Mouse (Mus musculus): ENCODE measurements at regions not wholly inside any gene's neighbourhood (a gene's known extent, or its start where the extent isn't known, plus 50 kb on each side); places are given as distances from the start of the nearest gene placed in this dataset.
A peak's percentile ranks its signal among the peaks of the same experiment; 100 is the strongest.

DNA sequence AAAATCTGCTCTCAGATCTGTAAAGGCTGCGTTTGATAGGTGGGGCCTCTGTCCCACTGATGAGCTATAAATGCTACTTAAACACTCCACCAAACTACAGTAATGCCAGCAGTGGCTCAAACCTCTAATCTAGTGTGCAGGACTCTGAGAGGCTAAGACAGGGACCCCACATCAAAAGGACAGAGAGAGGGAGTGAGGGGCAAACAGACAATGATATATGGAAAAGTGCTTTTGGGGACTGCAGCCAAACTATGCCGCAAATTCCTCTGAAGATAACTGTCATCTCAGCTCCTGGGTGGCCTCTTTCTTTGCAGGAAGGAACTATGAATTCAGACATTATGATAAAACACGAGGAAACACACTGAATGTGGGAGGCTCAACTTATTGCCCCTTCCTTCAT is 138.9 kb upstream of the Ddit4l start:
- Histone ChIP-seq H3K27me3 (ENCODE audit: control insufficient read depth, insufficient read depth, low read length) (no peaks in the 10 kb centered on the region), H3K4me1 (ENCODE audit: control insufficient read depth, insufficient read depth, low read length) (no peaks in the 10 kb centered on the region), H3K79me2 (ENCODE audit: control insufficient read depth, insufficient read depth, low read length) (no peaks in the 10 kb centered on the region), H3K9ac (ENCODE audit: low read depth, low read length) (no peak overlapping the region), H3K4me3 (ENCODE audit: insufficient read depth, low read depth, low read length) (no peak overlapping the region), H3K36me3 (ENCODE audit: control insufficient read depth, insufficient read depth, low read length) (no peaks in the 10 kb centered on the region), H3K27ac (replicated peaks; ENCODE audit: insufficient read depth, low read depth, low read length) (no peak overlapping the region)
- no peak for DNase-seq (ENCODE audit: extremely low read depth, low read depth, low spot score)
- no peak for TF ChIP-seq POLR2A (IDR thresholded peaks at IDR 0.05; ENCODE audit: extremely low read depth, insufficient read depth, low read length)
- no peak for TF ChIP-seq CTCF (IDR thresholded peaks at IDR 0.05; ENCODE audit: low read depth, low read length)
- WGBS = 48% methylated on average over 3 of the region's 3 CpGs

- TF ChIP-seq POLR2A (IDR thresholded peaks at IDR 0.05; ENCODE audit: extremely low read depth, insufficient read depth, low read length) (no peak), CTCF (IDR thresholded peaks at IDR 0.05; ENCODE audit: low read depth, low read length) (no peak)
- DNase-seq (ENCODE audit: extremely low read depth, low read depth, low spot score) = peak; percentile 4
- no peaks in the 10 kb centered on the region for H3K79me2 ChIP-seq (ENCODE audit: control insufficient read depth, insufficient read depth, low read length)
- no peaks in the 10 kb centered on the region for H3K36me3 ChIP-seq (ENCODE audit: control insufficient read depth, insufficient read depth, low read length)
- 55% methylated on average over 4 of the region's 4 CpGs for WGBS
- no peak overlapping the region for H3K27ac ChIP-seq (replicated peaks; ENCODE audit: insufficient read depth, low read depth, low read length)
- no peaks in the 10 kb centered on the region for H3K4me1 ChIP-seq (ENCODE audit: control insufficient read depth, insufficient read depth, low read length)
- H3K4me3 ChIP-seq (ENCODE audit: insufficient read depth, low read depth, low read length) = no peak overlapping the region
- no peaks in the 10 kb centered on the region for H3K27me3 ChIP-seq (ENCODE audit: control insufficient read depth, insufficient read depth, low read length)
- H3K9ac ChIP-seq (ENCODE audit: low read depth, low read length) = no peak overlapping the region
Observed at GRCm38 (mm10) chr3:137482971-137483370, 138.4 kb upstream of the Ddit4l start.

GRCm38 (mm10) chr3:137489592-137489991 is 131.8 kb upstream of the Ddit4l start:
- TF ChIP-seq POLR2A (IDR thresholded peaks at IDR 0.05; ENCODE audit: extremely low read depth, insufficient read depth, low read length) = no peak
- no peak for TF ChIP-seq CTCF (IDR thresholded peaks at IDR 0.05; ENCODE audit: low read depth, low read length)
- H3K36me3 ChIP-seq (ENCODE audit: control insufficient read depth, insufficient read depth, low read length) = no peaks in the 10 kb centered on the region

DNA sequence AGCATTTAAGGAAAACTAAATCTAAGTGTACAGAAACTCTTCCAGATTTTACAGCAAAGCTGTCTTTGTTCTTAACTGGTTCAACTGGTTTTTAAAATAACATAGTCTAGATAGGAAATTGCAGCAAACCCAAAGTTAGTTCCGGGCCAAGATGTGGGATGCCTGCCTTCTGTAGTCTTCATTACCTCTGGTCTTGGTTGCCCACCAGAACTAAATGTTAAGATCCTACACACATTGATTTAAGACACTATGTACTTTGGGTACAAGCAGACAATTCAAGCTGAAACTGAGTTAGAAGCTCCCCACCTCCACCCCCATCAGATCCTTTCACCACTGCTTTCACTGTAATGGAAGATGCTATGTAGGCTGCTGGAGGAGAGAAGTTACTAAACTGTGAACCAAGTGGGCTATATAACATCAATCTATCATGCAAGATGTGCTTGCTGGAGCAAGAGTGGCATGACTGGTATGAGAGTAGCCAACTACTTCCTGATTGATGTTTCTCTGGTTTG is 129.8 kb upstream of the Ddit4l start:
- Histone ChIP-seq H3K27me3 (ENCODE audit: control insufficient read depth, insufficient read depth, low read length) (no peaks in the 10 kb centered on the region), H3K36me3 (ENCODE audit: control insufficient read depth, insufficient read depth, low read length) (no peaks in the 10 kb centered on the region), H3K4me3 (ENCODE audit: insufficient read depth, low read depth, low read length) (no peak overlapping the region), H3K27ac (replicated peaks; ENCODE audit: insufficient read depth, low read depth, low read length) (no peak overlapping the region), H3K79me2 (ENCODE audit: control insufficient read depth, insufficient read depth, low read length) (no peaks in the 10 kb centered on the region), H3K4me1 (ENCODE audit: control insufficient read depth, insufficient read depth, low read length) (no peaks in the 10 kb centered on the region), H3K9ac (ENCODE audit: low read depth, low read length) (no peak overlapping the region)
- 86% methylated on average over 1 of the region's 1 CpGs for WGBS
- DNase-seq (ENCODE audit: extremely low read depth, low read depth, low spot score) = no peak
- TF ChIP-seq POLR2A (IDR thresholded peaks at IDR 0.05; ENCODE audit: extremely low read depth, insufficient read depth, low read length) (no peak), CTCF (IDR thresholded peaks at IDR 0.05; ENCODE audit: low read depth, low read length) (no peak)

More at GRCm38 (mm10) chr3:137489592-137489991, 131.8 kb upstream of the Ddit4l start:
- H3K4me3 ChIP-seq (ENCODE audit: insufficient read depth, low read depth, low read length) = no peak overlapping the region
- H3K4me1 ChIP-seq (ENCODE audit: control insufficient read depth, insufficient read depth, low read length) = no peaks in the 10 kb centered on the region
- H3K27me3 ChIP-seq (ENCODE audit: control insufficient read depth, insufficient read depth, low read length) = no peaks in the 10 kb centered on the region
- H3K9ac ChIP-seq (ENCODE audit: low read depth, low read length) = no peak overlapping the region
- no peaks in the 10 kb centered on the region for H3K79me2 ChIP-seq (ENCODE audit: control insufficient read depth, insufficient read depth, low read length)
- no peak for DNase-seq (ENCODE audit: extremely low read depth, low read depth, low spot score)
- H3K27ac ChIP-seq (replicated peaks; ENCODE audit: insufficient read depth, low read depth, low read length) = no peak overlapping the region

DNA sequence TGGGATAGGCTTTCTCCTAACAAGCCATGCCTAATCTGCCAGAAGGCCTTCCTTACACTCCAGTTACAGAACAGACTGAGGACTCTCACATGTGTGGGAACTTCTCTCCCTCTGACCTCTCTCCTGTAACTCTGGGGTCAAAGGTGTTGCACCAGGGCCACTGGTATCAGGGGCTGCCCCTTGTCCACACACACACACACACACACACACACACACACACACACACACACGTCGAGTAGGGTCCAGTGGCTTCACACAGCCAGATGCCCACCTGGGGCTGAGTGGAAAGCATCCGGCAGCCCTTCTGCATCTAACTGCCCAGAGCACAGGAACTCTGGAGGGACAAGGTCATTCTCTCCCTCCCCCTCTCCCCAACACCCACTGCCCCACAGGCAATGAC is 123.1 kb upstream of the Ddit4l start:
- Histone ChIP-seq H3K36me3 (ENCODE audit: control insufficient read depth, insufficient read depth, low read length) (no peaks in the 10 kb centered on the region), H3K4me3 (ENCODE audit: insufficient read depth, low read depth, low read length) (no peak overlapping the region), H3K27ac (replicated peaks; ENCODE audit: insufficient read depth, low read depth, low read length) (no peak overlapping the region), H3K79me2 (ENCODE audit: control insufficient read depth, insufficient read depth, low read length) (no peaks in the 10 kb centered on the region), H3K4me1 (ENCODE audit: control insufficient read depth, insufficient read depth, low read length) (no peaks in the 10 kb centered on the region), H3K9ac (ENCODE audit: low read depth, low read length) (no peak overlapping the region), H3K27me3 (ENCODE audit: control insufficient read depth, insufficient read depth, low read length) (no peaks in the 10 kb centered on the region)
- no peak for DNase-seq (ENCODE audit: extremely low read depth, low read depth, low spot score)
- 74% methylated on average over 3 of the region's 3 CpGs for WGBS
- TF ChIP-seq CTCF (IDR thresholded peaks at IDR 0.05; ENCODE audit: low read depth, low read length) (no peak), POLR2A (IDR thresholded peaks at IDR 0.05; ENCODE audit: extremely low read depth, insufficient read depth, low read length) (no peak)

GRCm38 (mm10) chr3:137511283-137511682 is 110.1 kb upstream of the Ddit4l start:
- WGBS = 43% methylated on average over 1 of the region's 1 CpGs
- DNase-seq (ENCODE audit: extremely low read depth, low read depth, low spot score) = peak; percentile 56
- no peaks in the 10 kb centered on the region for H3K36me3 ChIP-seq (ENCODE audit: control insufficient read depth, insufficient read depth, low read length)
- H3K27me3 ChIP-seq (ENCODE audit: control insufficient read depth, insufficient read depth, low read length) = no peaks in the 10 kb centered on the region
- H3K27ac ChIP-seq (replicated peaks; ENCODE audit: insufficient read depth, low read depth, low read length) = no peak overlapping the region
- TF ChIP-seq CTCF (IDR thresholded peaks at IDR 0.05; ENCODE audit: low read depth, low read length) (no peak), POLR2A (IDR thresholded peaks at IDR 0.05; ENCODE audit: extremely low read depth, insufficient read depth, low read length) (no peak)
- no peaks in the 10 kb centered on the region for H3K79me2 ChIP-seq (ENCODE audit: control insufficient read depth, insufficient read depth, low read length)
- no peak overlapping the region for H3K9ac ChIP-seq (ENCODE audit: low read depth, low read length)
- H3K4me3 ChIP-seq (ENCODE audit: insufficient read depth, low read depth, low read length) = no peak overlapping the region
- no peaks in the 10 kb centered on the region for H3K4me1 ChIP-seq (ENCODE audit: control insufficient read depth, insufficient read depth, low read length)
